Mouse (Mus musculus) heart, embryonic 10.5 days (tissue): ENCODE measurements around the gene Padi6. TPM values are rescaled to one million over a fixed set of nuclear protein-coding genes. Genes with fewer than 3 reads are reported as not detected.

Experiments
- DNase-seq: peaks from one replicate; pipeline ENCODE4 v3.0.0-alpha.2; 2017; ENCODE audit warnings: low spot score
- H3K27ac ChIP-seq: fragments of 300-500 bp; sonication (generic); 2 replicates; pipeline ENCODE4 v1.5.1; 2016; ENCODE audit warnings: mild to moderate bottlenecking
- H3K27me3 ChIP-seq: fragments of 300-500 bp; sonication (generic); 2 replicates; pipeline ENCODE4 v1.6.1; 2016; ENCODE audit warnings: mild to moderate bottlenecking; ENCODE audit not compliant: poor library complexity, insufficient read depth, severe bottlenecking
- H3K36me3 ChIP-seq: fragments of 300-500 bp; sonication (generic); 2 replicates; pipeline ENCODE4 v1.6.1; 2016; ENCODE audit warnings: mild to moderate bottlenecking, moderate library complexity
- H3K4me1 ChIP-seq: fragments of 300-500 bp; sonication (generic); 2 replicates; pipeline ENCODE4 v1.6.1; 2016; ENCODE audit warnings: mild to moderate bottlenecking
- H3K4me3 ChIP-seq: fragments of 300-500 bp; sonication (generic); 2 replicates; pipeline ENCODE4 v1.5.1; 2016; ENCODE audit warnings: mild to moderate bottlenecking, moderate library complexity
- H3K9me3 ChIP-seq: fragments of 300-500 bp; sonication (generic); 2 replicates; pipeline ENCODE4 v1.6.1; 2016; ENCODE audit warnings: mild to moderate bottlenecking, moderate library complexity
- WGBS: fragments of 180-500 bp; shearing (Covaris S2); methylation state at CpG from one replicate; pipeline ENCODE4 v1.1.7; 2016; 5-methylcytosine and 5-hydroxymethylcytosine counted together
- polyA plus RNA-seq: library from polyadenylated mRNA; unstranded; fragments of >200 nt; fragmentation: Nextera tagmentation; extraction: Ambion mirVana; gene quantifications from 2 replicates; pipeline ENCODE4 v1.2.1, GENCODE M21; 2016

Gene Padi6
- not detected in 2 replicates for polyA plus RNA-seq

- no peaks in the 10 kb centered on the region for H3K9me3 ChIP-seq
- no peak for DNase-seq
- H3K36me3 ChIP-seq: no peaks in the 10 kb centered on the region
- WGBS: 58% methylated on average over 2 of the region's 2 CpGs
- H3K4me1 ChIP-seq: peaks cover 19% of the 10 kb centered on the region
- H3K27ac ChIP-seq: 0 out of 2 replicates have a peak within 1 kb of the TSS, but pooled peaks have one; percentile 6
- peaks cover 21% of the 10 kb centered on the region; the same call in 1 of the 2 replicates for H3K27me3 ChIP-seq
- H3K4me3 ChIP-seq: no peak within 1 kb of the TSS
Observed at GRCm38 (mm10) chr4:140742543-140742942, at the start of gene Padi6. Gene Padi6, minus strand, starts transcription at chr4:140742643.

DNA sequence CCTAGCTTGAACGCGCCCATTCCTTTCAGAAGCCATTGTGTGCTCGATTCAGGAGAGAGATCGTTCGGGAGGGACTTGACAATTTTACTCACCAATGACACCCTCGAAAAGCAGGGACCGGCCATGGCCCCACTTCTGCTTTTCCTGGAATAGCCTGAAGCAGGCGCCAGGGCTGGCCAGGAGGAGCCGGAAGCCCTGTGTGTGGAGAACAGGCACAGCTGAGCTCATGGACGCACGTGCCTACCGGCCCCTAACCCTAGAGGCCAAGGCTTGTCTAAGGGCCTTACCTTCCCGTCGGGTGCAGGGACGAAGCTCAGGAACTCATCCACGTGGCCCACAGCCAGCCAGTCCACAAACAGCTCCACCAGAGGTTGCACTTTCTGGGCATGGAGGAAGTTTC, 48.6 kb upstream of the Padi6 start:
- peaks cover 15% of the 10 kb centered on the region; the same call in 1 of the 2 replicates for H3K27me3 ChIP-seq
- no peaks in the 10 kb centered on the region for H3K36me3 ChIP-seq
- no peak overlapping the region for H3K27ac ChIP-seq
- DNase-seq: no peak
- H3K4me1 ChIP-seq: peaks cover 34% of the 10 kb centered on the region
- H3K9me3 ChIP-seq: no peaks in the 10 kb centered on the region
- WGBS: 80% methylated on average over 16 of the region's 16 CpGs
- no peak overlapping the region for H3K4me3 ChIP-seq

DNA sequence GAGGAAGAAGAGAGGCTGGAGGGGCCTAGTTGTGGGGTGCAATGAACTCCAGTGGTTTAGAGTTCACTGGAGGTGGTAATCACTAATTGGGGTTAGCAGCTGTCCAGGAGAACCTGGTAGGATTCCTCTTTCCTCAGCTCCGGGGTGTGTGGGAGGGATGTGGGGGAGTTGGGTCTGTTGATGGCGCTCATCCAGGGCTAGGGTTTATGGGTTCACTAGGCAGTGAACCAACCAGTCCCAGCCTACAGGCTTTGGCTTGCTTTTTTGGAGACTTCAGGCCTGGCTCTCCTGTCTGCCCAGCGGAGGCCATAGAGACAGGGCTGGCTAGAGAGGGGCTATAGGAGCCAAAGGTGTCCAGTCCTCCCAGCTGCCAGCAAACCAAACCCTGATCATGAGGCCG, 47.5 kb upstream of the Padi6 start:
- peaks cover 28% of the 10 kb centered on the region for H3K4me1 ChIP-seq
- no peak for DNase-seq
- H3K4me3 ChIP-seq: no peak overlapping the region
- peak overlapping the region; percentile 52; the same call in 1 of the 2 replicates for H3K27ac ChIP-seq
- no peaks in the 10 kb centered on the region for H3K36me3 ChIP-seq
- WGBS: 79% methylated on average over 4 of the region's 4 CpGs
- H3K9me3 ChIP-seq: no peaks in the 10 kb centered on the region
- H3K27me3 ChIP-seq: peaks cover 15% of the 10 kb centered on the region; the same call in 1 of the 2 replicates

- Histone ChIP-seq H3K4me1 (peaks cover 24% of the 10 kb centered on the region), H3K36me3 (no peaks in the 10 kb centered on the region), H3K9me3 (0 out of 2 replicates have a peak, but pooled peaks cover 3% of the 10 kb centered on the region), H3K27ac (no peak overlapping the region), H3K27me3 (peaks cover 12% of the 10 kb centered on the region; the same call in 1 of the 2 replicates), H3K4me3 (no peak overlapping the region)
- DNase-seq: peak; percentile 91
- WGBS: 47% methylated on average over 6 of the region's 6 CpGs
Observed at GRCm38 (mm10) chr4:140788983-140789382, 46.5 kb upstream of the Padi6 start.

GRCm38 (mm10) chr4:140788264-140788663, 45.8 kb upstream of the Padi6 start:
- Histone ChIP-seq H3K4me1 (peaks cover 22% of the 10 kb centered on the region), H3K9me3 (0 out of 2 replicates have a peak, but pooled peaks cover 3% of the 10 kb centered on the region), H3K27ac (no peak overlapping the region), H3K4me3 (no peak overlapping the region), H3K27me3 (0 out of 2 replicates have a peak, but pooled peaks cover 7% of the 10 kb centered on the region), H3K36me3 (no peaks in the 10 kb centered on the region)
- DNase-seq: no peak
- 85% methylated on average over 6 of the region's 6 CpGs for WGBS

GRCm38 (mm10) chr4:140787414-140787813, 45.0 kb upstream of the Padi6 start:
- 67% methylated on average over 3 of the region's 4 CpGs for WGBS
- 0 out of 2 replicates have a peak, but pooled peaks cover 3% of the 10 kb centered on the region for H3K9me3 ChIP-seq
- no peak overlapping the region for H3K27ac ChIP-seq
- no peak for DNase-seq
- H3K27me3 ChIP-seq: no peaks in the 10 kb centered on the region
- peaks cover 17% of the 10 kb centered on the region for H3K4me1 ChIP-seq
- no peak overlapping the region for H3K4me3 ChIP-seq
- no peaks in the 10 kb centered on the region for H3K36me3 ChIP-seq

- Histone ChIP-seq H3K27ac (no peak overlapping the region), H3K36me3 (no peaks in the 10 kb centered on the region), H3K4me3 (no peak overlapping the region), H3K27me3 (no peaks in the 10 kb centered on the region), H3K9me3 (0 out of 2 replicates have a peak, but pooled peaks cover 3% of the 10 kb centered on the region), H3K4me1 (peaks cover 21% of the 10 kb centered on the region)
- 85% methylated on average over 5 of the region's 5 CpGs for WGBS
- no peak for DNase-seq
Observed at GRCm38 (mm10) chr4:140785217-140785616, 42.8 kb upstream of the Padi6 start.

DNA sequence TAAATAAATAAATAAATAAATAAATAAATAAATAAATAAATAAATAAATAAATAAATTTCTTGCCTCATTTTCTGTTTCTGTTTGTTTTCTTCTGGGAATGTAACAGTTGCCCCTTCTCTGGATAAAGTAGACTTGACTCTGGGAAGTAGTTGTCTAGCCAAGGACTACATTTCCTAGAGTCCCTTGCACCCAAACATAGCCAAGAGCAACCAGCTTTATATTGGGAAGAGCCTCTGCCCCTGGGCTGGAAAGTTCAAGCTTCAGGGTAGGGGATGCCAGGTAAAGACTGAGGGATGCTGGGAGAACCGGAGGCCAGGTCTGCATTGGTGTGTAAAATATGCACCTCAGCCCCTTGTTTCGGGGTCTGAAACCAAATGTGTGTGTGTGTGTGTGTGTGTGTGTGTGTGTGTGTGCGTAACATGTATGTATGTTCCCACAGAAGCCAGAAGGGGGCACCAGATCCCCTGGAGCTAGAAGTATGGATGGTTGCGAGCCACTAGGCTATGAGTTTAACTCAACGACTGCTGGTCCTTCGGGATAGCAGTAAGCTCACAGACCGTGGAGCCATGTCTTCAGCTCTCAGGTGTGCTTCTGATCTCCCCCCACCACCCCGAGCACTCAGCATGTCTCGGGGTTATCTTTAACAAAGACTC, 42.0 kb upstream of the Padi6 start:
- Histone ChIP-seq H3K27ac (no peak overlapping the region), H3K9me3 (0 out of 2 replicates have a peak, but pooled peaks cover 3% of the 10 kb centered on the region), H3K4me1 (peaks cover 21% of the 10 kb centered on the region), H3K36me3 (no peaks in the 10 kb centered on the region), H3K27me3 (no peaks in the 10 kb centered on the region), H3K4me3 (no peak overlapping the region)
- WGBS: 92% methylated on average over 9 of the region's 9 CpGs
- no peak for DNase-seq

DNA sequence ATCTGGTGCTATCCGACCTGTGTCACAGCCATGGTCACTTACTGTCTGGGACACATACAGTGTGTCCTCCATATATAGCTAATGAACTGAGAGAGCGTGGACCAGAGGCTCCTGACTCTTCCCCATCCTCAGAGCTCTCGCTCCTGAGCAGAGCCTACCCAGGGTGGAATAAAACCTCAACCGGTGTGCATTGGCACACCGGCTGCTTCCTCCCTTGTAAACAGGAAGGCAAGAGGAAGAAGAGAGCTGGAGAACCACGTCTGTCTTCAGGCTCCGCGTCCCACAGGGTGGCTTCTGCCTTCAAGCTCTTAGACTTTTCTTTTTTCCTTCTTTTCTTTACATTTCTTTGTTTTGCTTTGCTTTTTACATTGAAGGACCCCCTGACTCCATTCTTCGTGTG, 40.4 kb upstream of the Padi6 start:
- Histone ChIP-seq H3K4me1 (peaks cover 17% of the 10 kb centered on the region), H3K9me3 (0 out of 2 replicates have a peak, but pooled peaks cover 3% of the 10 kb centered on the region), H3K27ac (no peak overlapping the region), H3K4me3 (no peak overlapping the region), H3K27me3 (no peaks in the 10 kb centered on the region), H3K36me3 (no peaks in the 10 kb centered on the region)
- WGBS: 80% methylated on average over 9 of the region's 9 CpGs
- DNase-seq: no peak

DNA sequence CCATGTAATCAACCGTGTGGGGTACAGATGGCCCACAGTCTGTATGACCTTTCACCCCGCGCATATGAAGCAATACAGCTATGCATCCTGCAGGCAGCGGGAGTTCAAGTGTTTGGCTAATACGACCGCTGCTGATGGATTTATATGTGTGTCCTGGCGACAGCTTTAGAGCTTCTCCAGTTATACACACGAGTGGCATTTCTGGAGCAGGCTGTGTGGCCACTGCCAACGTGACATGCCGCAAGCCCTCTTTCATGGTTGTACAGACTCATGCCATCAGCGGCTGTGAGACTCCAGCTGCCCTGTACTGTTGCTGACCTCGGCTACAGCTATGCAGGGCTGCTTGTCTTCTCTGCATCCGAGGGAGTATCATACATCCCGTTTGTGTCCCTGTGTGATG, 38.1 kb upstream of the Padi6 start:
- 77% methylated on average over 14 of the region's 14 CpGs for WGBS
- no peak for DNase-seq
- H3K27me3 ChIP-seq: no peaks in the 10 kb centered on the region
- H3K9me3 ChIP-seq: 0 out of 2 replicates have a peak, but pooled peaks cover 3% of the 10 kb centered on the region
- no peaks in the 10 kb centered on the region for H3K36me3 ChIP-seq
- H3K4me3 ChIP-seq: no peak overlapping the region
- peaks cover 17% of the 10 kb centered on the region for H3K4me1 ChIP-seq
- H3K27ac ChIP-seq: peak overlapping the region; percentile 81; the same call in 1 of the 2 replicates

GRCm38 (mm10) chr4:140779803-140780397, 37.5 kb upstream of the Padi6 start:
- H3K9me3 ChIP-seq: 0 out of 2 replicates have a peak, but pooled peaks cover 3% of the 10 kb centered on the region
- peak overlapping the region; percentile 19; the same call in 1 of the 2 replicates for H3K4me3 ChIP-seq
- H3K36me3 ChIP-seq: no peaks in the 10 kb centered on the region
- H3K27me3 ChIP-seq: no peaks in the 10 kb centered on the region
- H3K27ac ChIP-seq: peak overlapping the region; percentile 81
- H3K4me1 ChIP-seq: peaks cover 18% of the 10 kb centered on the region
- DNase-seq: peak; percentile 90
- WGBS: 17% methylated on average over 19 of the region's 19 CpGs

DNA sequence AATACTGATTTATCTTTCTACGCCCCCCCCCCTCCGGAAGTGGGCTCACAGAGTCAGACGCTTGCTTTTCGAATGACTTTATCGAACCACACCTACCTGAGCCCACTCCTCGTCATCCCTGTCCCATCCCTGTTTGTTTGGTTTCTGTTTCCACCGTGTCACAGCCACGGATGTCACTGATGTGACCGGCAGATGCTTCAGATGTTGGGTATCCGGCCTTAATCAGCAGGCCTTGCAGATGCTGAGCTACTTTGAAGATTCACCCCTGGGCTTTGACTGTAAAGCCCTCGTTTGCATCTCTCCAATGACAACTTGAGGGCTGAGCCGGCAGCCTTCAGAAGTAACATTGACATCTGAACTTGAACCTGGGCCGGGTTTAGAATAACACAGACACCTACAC, 34.2 kb upstream of the Padi6 start:
- Histone ChIP-seq H3K27me3 (0 out of 2 replicates have a peak, but pooled peaks cover 5% of the 10 kb centered on the region), H3K36me3 (no peaks in the 10 kb centered on the region), H3K4me3 (no peak overlapping the region), H3K4me1 (peaks cover 25% of the 10 kb centered on the region), H3K9me3 (no peaks in the 10 kb centered on the region), H3K27ac (no peak overlapping the region)
- 68% methylated on average over 13 of the region's 13 CpGs for WGBS
- DNase-seq: no peak

DNA sequence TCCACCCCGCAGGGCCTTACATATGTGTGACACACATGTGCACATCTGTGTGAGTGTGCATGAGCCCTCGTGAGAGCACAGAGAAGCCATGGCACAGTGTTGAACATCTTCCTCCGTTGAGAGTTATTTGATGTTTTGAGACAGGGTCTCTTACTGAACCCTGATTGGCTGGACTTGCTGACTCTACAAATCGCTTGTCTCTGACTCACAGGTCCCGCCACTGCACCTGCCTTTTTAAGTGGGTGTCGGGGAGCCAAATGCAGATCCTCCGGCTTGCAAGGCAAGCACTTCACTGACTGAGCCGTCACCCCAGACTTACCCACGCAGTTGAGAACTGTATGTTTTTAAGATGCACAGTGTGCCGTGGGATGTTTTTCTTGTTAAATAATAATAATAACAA, 33.4 kb upstream of the Padi6 start:
- no peaks in the 10 kb centered on the region for H3K9me3 ChIP-seq
- H3K4me1 ChIP-seq: peaks cover 28% of the 10 kb centered on the region
- 75% methylated on average over 10 of the region's 10 CpGs for WGBS
- no peak overlapping the region for H3K4me3 ChIP-seq
- no peak for DNase-seq
- H3K36me3 ChIP-seq: no peaks in the 10 kb centered on the region
- 0 out of 2 replicates have a peak, but pooled peaks cover 5% of the 10 kb centered on the region for H3K27me3 ChIP-seq
- H3K27ac ChIP-seq: no peak overlapping the region
